Mouse (Mus musculus) ES-Bruce4 (cell line): ENCODE results near the gene Col8a2.

Experiments used
- CTCF ChIP-seq: IDR thresholded peaks from one replicate; pipeline ENCODE4 v1.8.1; 2011; ENCODE audit warnings: low read depth, low read length
- EP300 ChIP-seq: IDR thresholded peaks from 2 replicates; pipeline ENCODE4 v1.6.1; 2011; ENCODE audit warnings: low read depth, low read length; ENCODE audit not compliant: insufficient read depth
- POLR2A ChIP-seq: IDR thresholded peaks from one replicate; pipeline ENCODE4 v1.8.1; 2011; ENCODE audit warnings: low read length; ENCODE audit not compliant: insufficient read depth

- TF ChIP-seq CTCF (no peak), POLR2A (no peak), EP300 (no peak)
Measured at GRCm38 (mm10) chr4:126253637-126254272, 32.8 kb upstream of the Col8a2 start.
